Mouse (Mus musculus) layer of hippocampus, adult 9-10 months (tissue): ENCODE measurements at regions not wholly inside any gene's neighbourhood (a gene's known extent, or its start where the extent isn't known, plus 50 kb on each side); places are given as distances from the start of the nearest gene placed in this dataset.

Experiments used
- DNase-seq: peaks from one replicate; pipeline ENCODE4 v3.0.0; 2022; ENCODE audit warnings: low spot score

GRCm38 (mm10) chr6:93026068-93027022 is 83.1 kb upstream of the Adamts9 start:
- DNase-seq, result no peak

GRCm38 (mm10) chr6:93014534-93014933 is 71.2 kb upstream of the Adamts9 start:
- no peak for DNase-seq

GRCm38 (mm10) chr6:93011906-93012305 is 68.6 kb upstream of the Adamts9 start:
- no peak for DNase-seq

DNA sequence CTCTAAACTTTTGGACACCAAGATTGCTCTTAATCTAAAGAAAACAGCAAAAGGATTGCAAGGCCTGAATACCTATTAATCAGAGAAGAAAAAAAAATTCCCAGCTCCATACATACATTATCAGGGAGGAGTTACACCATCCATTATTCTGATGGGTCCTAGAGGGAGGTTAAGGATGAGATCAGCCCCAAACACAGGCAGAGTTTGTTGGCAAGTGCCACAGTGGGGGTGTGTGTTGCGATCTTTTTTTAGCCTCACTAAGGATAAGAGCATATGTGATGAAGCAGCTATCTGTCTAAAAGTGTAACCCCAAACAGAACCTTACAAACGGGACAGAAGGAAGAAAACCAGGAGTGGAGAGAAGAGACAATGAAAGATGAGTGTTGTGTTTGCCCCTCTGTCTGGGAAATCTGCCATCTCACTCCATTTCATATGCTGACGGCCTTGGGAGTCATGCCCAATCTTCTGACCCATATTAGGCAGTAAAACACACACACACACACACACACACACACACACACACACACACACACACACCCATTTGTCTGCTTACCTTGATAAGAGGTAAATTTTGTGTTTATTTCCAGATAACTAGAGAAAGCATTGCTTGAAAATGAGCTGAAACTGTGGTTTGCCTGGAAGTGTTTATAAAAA is 61.4 kb upstream of the Adamts9 start:
- no peak for DNase-seq

GRCm38 (mm10) chr6:93003812-93004211 is 60.5 kb upstream of the Adamts9 start:
- no peak for DNase-seq

GRCm38 (mm10) chr6:92993647-92994046 is 50.4 kb upstream of the Adamts9 start:
- DNase-seq, result no peak
